Comparison of ENCODE assay signal across 12 mouse cellular contexts in genomic region chr16:25140164-25140563, GRCm38 (mm10).
DNase-seq lines count a peak whose midpoint lies in the region; ATAC-seq lines count a peak whose summit lies in the region.
"Had no signal": no experiment of that assay in that cellular context is flagged by ENCODE, and none has a peak within 500 bp of the region (broad histone marks: within the 10 kb centered on the region; RNA-seq: fewer than 3 reads in every experiment).

No protein-coding gene starts in this region.

- 0 out of 2 replicates have a peak, but pooled peaks cover 7% of the 10 kb centered on the region for H3K4me1 ChIP-seq in kidney, embryonic 16.5 days (ENCODE audit: insufficient read depth, low read length)
- H3K4me1 ChIP-seq: megakaryocyte, embryonic 14.5 days had no signal

- no peak overlapping the region for H3K27ac ChIP-seq in kidney, embryonic 16.5 days (ENCODE audit: low read length)

- 32% methylated on average over 4 of the region's 4 CpGs for WGBS in kidney, embryonic 16.5 days

- no peaks in the 10 kb centered on the region for H3K27me3 ChIP-seq in kidney, embryonic 16.5 days (ENCODE audit: insufficient read depth, low read length)
- H3K27me3 ChIP-seq: megakaryocyte, embryonic 14.5 days had no signal

- H3K4me2 ChIP-seq in kidney, embryonic 16.5 days (replicated peaks; ENCODE audit: low read depth, low read length) = no peak overlapping the region

- H3K36me3 ChIP-seq in kidney, embryonic 16.5 days (ENCODE audit: insufficient read depth, low read length) = no peaks in the 10 kb centered on the region

- H3K9me3 ChIP-seq in kidney, embryonic 16.5 days (ENCODE audit: low read length) = peaks cover 5% of the 10 kb centered on the region; the same call in 1 of the 2 replicates
- H3K9me3 ChIP-seq: megakaryocyte, embryonic 14.5 days had no signal

- intact Hi-C loops in left cerebral cortex, postnatal 4 days (cut with DNase I) = no loop called here
- intact Hi-C loops in left cerebral cortex, postnatal 25 days (cut with DNase I) = no loop called here

- no peak overlapping the region for H3K9ac ChIP-seq in kidney, embryonic 16.5 days (replicated peaks; ENCODE audit: low read length)

- no peak overlapping the region for H3K4me3 ChIP-seq in kidney, embryonic 16.5 days (ENCODE audit: low read length)
- H3K4me3 ChIP-seq: erythroblast, embryonic 14.5 days; megakaryocyte, embryonic 14.5 days had no signal

- peak; percentile 74; the same call in 1 of the 2 replicates for ATAC-seq in kidney, embryonic 16.5 days (ENCODE audit: low FRiP score, low TSS enrichment)
- no peak for ATAC-seq in frontal cortex, adult (ENCODE audit: low TSS enrichment)

- peak; percentile 5 for DNase-seq in left cerebral cortex, postnatal 4 days
- DNase-seq in left cerebral cortex, postnatal 25 days (ENCODE audit: low spot score in 2 of 2) = no peak
- DNase-seq in 3T3-L1 (ENCODE audit: low read depth, low spot score) (peak; percentile 51), NIH3T3 (ENCODE audit: low read depth) (peak; percentile 79)
- DNase-seq in thymus, adult 18-20 months = no peak
- no peak for DNase-seq in gastrocnemius, adult 18-20 months (ENCODE audit: low spot score)
- DNase-seq: cerebellum, adult 11-12 months; heart, postnatal 14 days had no signal

Comparison
In these comparisons a context has a peak if more than half of its experiments do, and no peak if none do; other contexts are left out.
1. DNase-seq: peak in left cerebral cortex, postnatal 4 days (single experiment), 3T3-L1 (single experiment) and NIH3T3 (single experiment); none in left cerebral cortex, postnatal 25 days (0 of 2), thymus, adult 18-20 months (0 of 2) and gastrocnemius, adult 18-20 months (single experiment).